Mouse (Mus musculus): ENCODE results near the gene Bmt2.

The Bmt2 gene

GRCm38 (mm10) chr6:13617110-13617509, 60.7 kb downstream of the Bmt2 start:
- DNase-seq (ENCODE audit: low spot score in 2 of 2): no peak

DNA sequence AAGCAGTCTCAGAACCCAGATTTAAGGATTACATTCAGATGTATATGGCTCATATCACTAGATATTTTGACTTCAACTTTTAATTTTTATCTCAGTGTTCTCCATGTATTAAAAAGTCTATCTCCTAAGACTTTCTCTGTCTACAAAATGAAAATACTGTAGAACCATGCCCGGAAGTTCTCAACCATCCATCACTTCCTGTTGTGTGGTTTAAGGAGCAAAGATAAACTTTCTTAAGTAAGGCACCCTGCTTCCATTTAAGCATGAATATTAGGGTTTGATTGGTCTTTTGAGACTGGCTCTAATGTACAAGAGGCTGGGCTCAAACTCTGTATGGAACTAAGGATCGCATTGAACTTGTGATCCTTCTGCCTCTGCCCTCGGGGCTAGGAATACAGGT, 63.2 kb downstream of the Bmt2 start:
- no peak for DNase-seq (ENCODE audit: low spot score in 2 of 2)

GRCm38 (mm10) chr6:13613671-13614070, 64.1 kb downstream of the Bmt2 start:
- no peak for DNase-seq (ENCODE audit: low spot score in 2 of 2)

GRCm38 (mm10) chr6:13610869-13611268, 66.9 kb downstream of the Bmt2 start:
- DNase-seq (ENCODE audit: low spot score in 2 of 2): no peak

DNA sequence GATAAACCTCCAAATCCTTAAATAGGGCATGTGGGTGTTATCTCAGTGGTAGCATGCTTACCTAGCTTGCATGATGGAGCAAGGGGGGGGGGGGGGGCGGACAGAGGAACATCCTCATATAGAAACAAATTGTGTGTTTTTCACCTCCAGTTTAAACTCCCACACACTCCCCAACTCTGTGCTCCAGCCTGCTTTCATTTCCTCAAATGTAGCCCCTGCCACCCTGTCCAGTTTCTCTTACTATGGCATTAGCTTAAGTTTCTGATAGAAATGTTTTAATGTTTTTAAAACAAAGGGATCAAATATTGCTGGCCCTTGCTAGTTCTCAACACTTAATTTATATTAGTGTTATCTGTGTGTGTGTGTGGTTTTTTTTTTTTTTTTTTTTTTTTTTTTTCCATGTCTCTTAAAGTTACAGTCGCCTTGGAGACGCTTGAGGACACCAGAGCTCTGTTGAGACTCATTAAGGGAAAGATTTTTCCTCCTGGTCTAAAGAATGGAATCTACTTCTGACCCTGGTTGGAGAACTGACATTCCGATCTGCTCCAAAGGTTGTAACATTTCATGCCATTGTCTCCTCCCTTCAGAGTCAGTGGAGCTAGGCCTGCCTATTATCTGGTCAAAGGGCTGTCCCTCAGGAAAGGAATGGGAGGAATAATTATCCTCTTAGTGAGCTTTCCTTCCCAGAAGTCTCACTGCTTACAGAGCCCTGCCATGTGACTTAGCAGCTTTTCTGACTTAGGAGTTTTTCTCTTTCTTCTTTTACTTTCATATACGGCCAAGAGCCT, 68.2 kb downstream of the Bmt2 start:
- DNase-seq (ENCODE audit: low spot score in 2 of 2): no peak

- peak; percentile 92 to 93 for DNase-seq (ENCODE audit: low spot score in 2 of 2)
Observed at GRCm38 (mm10) chr6:13607621-13608493, 69.9 kb downstream of the Bmt2 start, which contains the start of gene Tmem168. Gene Tmem168 (minus strand): TSS chr6:13608100.

- DNase-seq (ENCODE audit: low spot score in 2 of 2): no peak
Observed at GRCm38 (mm10) chr6:13606921-13607620, 70.7 kb downstream of the Bmt2 start.

GRCm38 (mm10) chr6:13606394-13606793, 71.4 kb downstream of the Bmt2 start:
- DNase-seq (ENCODE audit: low spot score in 2 of 2): no peak

GRCm38 (mm10) chr6:13603134-13603533, 74.6 kb downstream of the Bmt2 start:
- no peak for DNase-seq (ENCODE audit: low spot score in 2 of 2)

- DNase-seq (ENCODE audit: low spot score in 2 of 2): peak; percentile 47 to 69
Observed at GRCm38 (mm10) chr6:13601587-13601986, 76.2 kb downstream of the Bmt2 start.

DNA sequence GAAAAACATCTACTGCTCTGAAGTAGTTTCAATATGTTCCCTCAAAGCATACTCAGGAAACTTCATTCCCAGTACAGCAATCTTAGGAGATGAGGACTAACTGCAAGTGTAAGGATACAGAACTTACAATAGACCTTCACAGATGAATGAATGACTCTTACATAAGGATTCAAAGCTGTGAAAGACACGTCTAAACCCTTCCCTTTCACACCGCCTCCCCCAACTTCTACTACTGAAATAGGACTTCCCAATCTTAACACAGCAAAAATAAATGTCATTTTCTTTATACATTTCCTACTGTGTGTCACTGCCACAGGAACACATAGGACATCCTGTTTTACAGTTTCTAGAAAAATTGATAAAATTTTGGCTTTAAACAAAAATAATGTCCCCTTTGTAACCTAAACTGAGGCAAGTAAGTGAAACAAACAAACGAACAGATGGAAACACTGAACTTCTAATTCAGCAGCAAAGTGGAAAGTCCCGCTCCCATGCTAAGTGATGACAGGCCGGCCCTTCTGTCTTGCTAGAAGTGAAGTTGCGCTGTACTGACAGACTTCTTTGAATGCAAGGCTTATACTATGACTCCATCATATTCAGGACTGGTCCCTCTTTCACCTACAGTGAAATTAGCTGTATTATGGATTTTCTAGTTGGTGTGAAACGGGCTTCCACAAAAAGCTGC, 79.4 kb downstream of the Bmt2 start:
- no peak for DNase-seq (ENCODE audit: low spot score in 2 of 2)

DNA sequence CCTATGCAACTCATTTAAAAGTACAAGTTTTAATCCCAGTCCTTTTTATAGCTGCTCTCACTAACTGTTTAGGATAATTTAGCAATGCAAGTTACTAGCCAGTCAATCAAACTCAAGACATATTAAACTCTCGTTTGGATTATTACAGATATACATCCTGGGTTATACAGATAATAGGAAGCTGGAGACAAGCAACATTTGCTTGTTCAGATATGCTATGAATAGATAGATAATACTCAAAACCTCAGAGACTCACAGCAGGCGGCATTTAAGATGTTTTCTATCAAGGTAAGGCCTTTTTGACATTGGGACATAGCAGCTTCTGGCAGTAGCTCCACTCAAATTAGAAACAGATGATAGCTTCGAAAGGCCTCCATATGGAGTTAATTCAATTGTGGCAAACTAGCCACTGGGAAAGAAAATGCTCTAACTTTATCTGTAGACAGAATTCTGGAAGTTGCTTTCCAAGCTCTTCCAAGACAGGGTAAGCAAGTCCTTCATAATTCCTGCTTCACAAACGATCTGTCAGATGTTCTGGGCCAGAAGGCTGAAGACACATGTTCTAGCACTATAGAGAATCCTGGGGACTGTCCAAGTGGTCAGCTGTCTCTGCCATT, 84.9 kb downstream of the Bmt2 start:
- DNase-seq (ENCODE audit: low spot score in 2 of 2): no peak

DNA sequence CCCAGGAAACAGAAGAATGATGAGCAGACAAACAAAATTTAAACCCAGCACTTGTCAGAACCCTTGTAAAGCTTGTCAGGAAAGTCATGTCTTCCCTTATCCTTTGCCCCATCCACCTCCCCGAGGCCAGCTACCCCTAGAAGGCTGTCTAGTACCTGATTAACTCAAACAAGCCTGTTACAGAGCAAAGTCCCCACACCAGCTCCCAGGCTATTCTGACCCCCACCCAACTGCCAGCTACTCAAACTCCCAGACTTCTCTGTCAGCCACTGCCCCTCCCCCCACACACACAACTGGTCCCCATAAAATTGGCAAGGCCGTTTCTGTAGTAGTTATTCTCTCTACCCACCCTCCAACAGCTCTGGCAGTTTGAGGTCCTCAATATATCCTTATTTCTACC, 91.2 kb downstream of the Bmt2 start:
- DNase-seq (ENCODE audit: low spot score in 2 of 2): no peak

GRCm38 (mm10) chr6:13586154-13586553, 91.6 kb downstream of the Bmt2 start:
- no peak for DNase-seq (ENCODE audit: low spot score in 2 of 2)

DNA sequence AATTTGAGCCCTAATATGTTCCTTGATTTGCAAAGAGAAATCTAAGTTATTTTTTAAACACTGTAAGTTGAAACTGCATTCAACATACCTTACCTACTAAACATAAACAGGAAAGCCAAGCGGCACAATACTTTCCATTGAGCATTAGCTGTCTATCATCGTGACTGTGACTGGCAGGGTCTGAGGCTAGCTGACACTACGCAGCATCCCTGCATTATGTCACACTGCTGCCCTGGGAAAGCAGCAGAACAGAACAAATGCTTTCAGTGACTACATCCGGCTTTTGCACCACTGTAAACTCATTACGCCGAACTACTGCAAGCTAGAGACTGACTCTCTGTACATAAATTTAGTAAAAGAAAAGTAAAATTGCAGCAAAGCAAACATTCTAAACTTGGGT, 93.0 kb downstream of the Bmt2 start:
- no peak for DNase-seq (ENCODE audit: low spot score in 2 of 2)

- no peak for DNase-seq (ENCODE audit: low spot score in 2 of 2)
Observed at GRCm38 (mm10) chr6:13582075-13582474, 95.7 kb downstream of the Bmt2 start.

Data from heart, adult 9 months (tissue).